Mouse (Mus musculus) embryo, embryonic 11.5 days (tissue): ENCODE measurements around the gene Commd6.
A peak's percentile ranks its signal among the peaks of the same experiment; 100 is the strongest.

ENCODE experiments used
- DNase-seq: peaks from one replicate; pipeline ENCODE4 v3.0.0-alpha.2; 2012; ENCODE audit warnings: low read depth, low spot score

The Commd6 gene

DNA sequence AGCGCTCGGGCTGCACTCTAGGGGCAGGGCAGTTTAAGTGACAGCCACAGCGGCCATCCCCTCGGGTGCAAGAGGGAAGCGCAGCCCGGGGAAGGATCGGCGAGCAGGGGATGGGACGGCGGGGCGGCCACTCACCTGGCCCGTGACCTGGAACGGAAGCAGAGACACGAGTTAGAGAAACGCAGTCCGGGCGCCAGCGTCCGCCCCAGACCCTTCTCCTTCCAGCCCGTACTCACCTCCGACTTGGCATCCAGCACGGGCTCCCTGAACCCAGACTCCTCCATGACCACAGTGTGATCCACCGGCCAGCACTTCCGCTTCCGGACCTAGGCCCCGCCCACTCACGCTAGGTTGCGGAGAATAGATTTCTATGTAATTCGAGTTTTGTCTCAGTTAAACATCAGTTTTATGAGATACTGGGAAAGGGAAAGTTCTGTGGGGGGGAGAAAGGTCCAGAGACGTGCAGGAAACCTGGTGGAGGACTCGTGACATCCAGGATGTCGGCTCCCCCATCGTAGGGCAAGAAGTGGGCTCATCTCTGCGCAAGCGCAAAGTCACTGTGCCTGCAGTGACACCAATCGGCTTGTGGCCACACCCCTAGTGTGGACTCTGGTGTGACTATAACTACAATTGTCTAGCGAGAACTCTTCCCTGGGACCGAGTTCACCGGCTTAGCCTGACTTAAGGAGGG is at the start of gene Commd6:
Gene Commd6, minus strand, starts transcription at position 534 of the 691 bp plus-strand sequence.
- peak; percentile 80 for DNase-seq

DNA sequence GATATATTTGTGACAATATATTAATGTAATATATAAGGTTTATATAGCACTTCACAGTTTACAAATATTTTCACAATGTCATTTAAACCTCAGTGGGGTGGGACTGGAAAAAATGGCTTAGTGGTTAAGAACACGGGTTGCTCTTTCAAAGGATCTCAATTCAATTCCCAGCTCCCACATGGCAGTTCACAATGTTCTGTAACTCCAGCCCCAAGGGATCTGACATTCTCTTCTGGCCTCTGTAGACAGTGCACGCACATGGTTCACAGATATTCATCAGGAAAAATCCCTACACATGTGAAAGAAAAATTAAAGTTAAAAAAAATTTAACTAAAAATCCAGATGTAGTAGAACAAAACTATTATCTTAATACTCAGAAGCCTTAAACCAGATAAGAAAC is 47.9 kb upstream of the Commd6 start:
- no peak for DNase-seq

DNA sequence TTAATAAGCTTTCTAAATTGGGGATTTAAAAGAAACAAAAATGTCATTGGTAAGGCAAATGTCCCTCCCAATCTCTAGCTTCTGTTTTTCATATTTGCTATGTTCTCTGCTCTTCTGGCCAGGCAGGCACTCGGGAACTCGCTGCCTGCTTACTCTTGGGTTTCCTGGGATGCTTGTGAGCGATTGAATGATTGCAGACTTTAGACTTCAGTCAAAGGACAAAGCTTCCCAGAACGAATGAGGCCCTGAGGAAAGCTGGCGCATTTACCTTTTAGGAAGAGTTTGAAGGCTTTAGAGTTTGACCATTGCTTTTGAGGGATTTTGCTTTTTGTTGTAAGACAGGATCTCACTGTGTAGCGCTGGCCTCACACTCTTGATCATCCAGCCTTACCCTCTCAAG is 47.2 kb upstream of the Commd6 start:
- no peak for DNase-seq

DNA sequence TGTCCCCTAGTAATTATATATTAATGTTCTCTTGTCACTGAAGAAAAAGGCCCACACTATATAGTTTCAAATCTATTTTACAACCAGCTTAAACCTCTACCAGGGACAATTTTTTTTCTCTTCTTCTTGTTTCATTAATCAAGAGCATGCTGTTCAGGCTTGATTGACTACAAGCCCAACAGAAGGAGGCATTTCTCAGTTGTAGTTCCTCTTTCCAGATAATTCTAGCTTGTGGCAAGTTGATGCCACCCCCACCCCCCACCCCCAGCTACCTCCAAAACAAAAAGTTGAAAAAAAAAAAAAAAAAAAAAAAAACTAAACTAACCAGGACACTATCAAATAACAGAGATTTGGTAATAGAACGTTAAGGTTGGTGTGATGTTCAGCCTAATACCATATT is 31.7 kb upstream of the Commd6 start:
- no peak for DNase-seq

DNA sequence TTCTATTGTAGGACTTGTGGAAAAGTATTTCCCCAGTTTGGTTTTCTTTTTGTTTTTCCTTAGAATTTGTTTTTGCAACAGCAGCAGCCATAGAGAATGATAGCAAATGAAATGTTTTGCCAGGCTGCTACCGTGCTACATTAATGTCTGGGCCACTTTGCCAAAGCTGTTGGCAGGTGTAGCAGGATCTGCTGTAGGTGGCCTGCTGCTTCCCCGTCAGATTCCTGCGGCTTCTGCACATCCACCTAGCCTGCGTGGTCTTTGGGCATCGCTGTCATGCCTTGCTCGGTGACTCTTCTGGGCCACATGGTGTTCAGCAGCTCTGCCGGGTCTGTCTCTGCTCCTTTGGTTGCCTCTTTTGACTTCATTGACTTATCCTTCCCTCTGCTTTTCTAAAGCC is 28.1 kb upstream of the Commd6 start:
- DNase-seq: no peak

DNA sequence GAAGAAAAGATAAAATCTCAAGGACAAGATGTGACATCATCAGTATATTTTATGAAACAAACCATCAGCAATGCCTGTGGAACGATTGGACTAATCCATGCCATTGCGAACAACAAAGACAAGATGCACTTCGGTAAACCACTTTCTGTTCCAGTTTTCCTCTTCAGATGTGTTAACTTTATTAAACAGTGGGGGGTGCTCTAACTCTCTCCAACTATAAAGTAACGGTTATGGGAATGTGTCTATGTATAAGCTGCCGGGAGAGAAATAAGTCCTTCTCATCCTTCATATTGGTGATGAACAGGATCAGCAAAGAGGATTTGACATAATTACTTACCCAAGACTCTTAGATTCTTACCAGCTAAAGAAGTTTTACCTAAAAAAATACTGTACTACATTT is 26.1 kb upstream of the Commd6 start:
- DNase-seq: no peak

DNA sequence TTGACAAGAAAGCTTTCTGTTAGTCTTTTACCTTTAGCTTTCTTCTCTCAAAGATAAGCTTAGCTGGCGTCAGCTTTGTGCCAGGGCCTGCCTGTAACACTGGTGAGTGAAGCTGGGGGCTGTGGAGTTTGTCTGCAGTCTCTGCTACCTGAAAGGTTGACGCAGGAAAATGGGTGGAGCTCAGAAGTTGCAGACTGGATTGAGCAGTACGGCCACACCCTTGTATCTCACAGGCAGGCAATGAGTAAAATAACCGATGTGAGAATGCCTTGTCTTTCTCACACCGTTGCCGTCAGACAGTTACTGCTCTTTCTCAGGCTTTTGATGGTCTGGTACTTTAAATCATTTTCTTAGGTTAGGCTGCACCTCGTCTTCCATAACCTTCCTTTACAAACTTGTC is 25.6 kb upstream of the Commd6 start:
- no peak for DNase-seq

DNA sequence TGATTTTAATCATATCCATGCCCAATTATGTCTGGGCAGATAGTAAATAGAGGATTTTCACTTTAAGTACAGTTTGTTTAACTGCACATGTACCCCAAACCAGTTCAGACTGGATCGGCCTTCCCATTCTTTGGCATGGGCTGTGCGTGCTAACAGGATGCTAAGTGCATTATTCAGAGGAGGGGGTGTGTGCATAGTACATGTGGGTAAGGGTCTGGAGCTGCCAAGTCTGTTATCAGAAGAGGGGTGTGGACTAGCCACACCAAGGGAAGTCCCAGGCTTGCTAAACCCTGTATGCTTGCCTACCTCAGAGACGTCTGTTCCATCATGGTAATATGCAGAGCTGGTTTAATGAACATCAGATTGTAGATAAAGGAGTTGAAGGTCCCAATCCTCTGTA is 23.8 kb upstream of the Commd6 start:
- no peak for DNase-seq

DNA sequence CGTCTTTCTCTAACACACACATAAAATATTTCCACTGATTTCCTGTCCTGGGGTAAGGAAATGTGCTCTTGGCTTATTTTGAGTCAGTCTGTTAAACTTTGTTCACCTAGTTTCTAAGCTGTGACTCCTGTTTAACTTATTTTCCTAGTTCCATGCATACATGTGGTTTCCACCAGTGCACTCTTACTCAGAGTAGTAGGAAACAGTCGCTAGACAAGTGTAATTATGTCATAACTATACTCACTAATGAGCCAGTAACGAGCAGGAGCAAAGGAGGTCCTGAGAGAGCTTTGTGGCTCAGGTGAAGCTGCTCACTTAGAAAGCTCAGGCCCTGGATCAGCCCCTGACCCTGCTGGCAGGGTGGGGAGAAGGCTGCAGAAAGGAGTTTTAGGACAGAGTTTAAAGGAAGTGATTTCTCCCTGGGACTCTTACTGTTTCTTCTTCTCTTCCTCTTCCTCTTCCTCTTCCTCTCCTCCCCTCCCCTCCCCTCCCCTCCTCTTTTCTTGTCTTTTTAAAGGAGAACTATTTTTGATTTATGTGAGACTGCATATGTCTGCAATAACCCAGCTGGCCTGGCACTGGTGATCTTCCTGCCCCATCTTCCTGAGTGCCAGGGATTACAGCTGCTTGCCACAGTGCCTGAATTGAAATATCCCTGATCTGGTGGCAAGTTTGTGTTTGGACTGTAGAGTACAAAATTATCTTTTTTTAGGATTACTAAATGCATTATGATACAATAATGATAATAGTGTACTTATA is 21.3 kb upstream of the Commd6 start:
- no peak for DNase-seq

DNA sequence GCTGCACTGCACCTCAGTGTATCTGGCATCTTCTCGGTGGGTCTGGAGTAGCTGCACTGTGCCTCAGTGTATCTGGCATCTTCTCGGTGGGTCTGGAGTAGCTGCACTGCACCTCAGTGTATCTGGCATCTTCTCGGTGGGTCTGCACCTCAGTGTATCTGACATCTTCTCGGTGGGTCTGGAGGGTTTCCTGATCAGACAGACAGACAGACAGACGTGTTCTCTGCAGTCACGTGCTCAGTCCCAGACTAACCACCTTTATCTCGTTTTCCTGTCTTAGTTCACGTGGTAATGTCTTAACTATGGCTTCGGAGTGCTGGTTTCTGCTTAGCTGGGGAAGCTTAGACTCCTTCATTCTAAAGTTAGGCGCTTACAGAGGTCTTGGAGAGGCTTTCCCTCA is 15.8 kb upstream of the Commd6 start:
- DNase-seq: no peak

DNA sequence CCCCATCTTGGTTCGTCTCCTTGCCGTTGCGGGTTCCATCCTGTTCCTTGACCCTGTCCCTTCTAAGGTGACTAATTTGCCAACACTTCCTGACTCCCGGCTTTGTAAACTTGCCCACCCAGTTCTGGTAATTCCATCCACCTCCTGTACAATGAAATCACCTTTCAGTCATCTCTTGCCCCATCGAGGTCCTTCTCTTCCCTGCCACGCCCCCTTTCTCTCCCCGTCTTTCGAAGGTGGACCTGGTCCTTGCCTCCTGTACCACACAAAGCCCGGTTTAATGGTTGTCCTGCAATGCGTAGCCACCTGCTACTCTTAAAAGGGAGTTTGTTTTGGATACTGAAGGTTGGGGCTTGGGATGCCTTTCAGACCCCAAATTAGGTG is 14.0 kb upstream of the Commd6 start:
- no peak for DNase-seq

DNA sequence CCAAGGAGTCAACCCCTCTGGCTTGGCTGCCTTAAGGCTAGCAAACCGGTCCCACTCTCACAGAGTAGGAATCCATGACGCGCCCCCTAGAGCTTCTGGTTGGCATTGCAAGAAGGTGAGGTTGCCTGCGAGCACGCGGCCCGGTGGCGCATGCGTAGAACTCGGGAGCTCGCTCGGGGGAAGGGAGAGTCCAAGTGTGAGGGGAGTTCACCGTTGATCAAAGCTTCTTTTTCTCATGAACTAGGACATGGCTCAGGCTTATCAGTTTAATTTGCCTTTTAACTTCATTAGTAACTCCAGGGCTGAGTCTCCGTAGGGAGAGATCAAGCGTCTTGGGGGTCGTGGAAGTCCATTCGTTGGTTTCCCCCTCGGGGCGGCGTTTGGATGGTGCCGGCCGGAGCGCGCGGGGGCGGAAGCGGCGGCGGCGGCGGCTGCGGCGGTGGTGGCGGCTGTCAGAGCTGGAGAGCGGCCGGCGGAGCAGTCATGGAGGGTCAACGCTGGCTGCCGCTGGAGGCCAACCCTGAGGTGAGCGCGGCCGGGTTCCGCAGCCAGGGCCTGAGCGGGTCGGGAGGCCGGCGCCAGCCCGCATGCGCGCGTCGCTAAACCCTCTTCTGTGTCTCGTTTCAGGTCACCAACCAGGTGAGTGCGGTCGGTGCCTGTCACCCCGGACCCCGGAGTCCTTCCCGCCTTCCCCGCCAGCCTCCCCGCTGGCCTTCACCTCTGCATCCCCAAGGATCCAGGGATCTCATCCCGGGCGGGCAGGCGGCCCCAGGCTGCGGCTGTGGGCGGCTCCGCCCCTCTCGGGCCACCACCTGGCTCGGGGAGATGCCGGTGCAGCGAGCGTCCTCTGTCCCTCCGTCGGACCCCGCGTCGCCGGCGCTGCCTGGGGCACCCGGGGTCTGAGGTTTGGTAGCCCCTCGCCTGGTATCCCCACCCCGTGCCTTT is 13.4 kb upstream of the Commd6 start, which contains the start of gene Uchl3:
Gene Uchl3, plus strand, starts transcription at position 387 of the 945 bp plus-strand sequence.
- peak; percentile 96 for DNase-seq

DNA sequence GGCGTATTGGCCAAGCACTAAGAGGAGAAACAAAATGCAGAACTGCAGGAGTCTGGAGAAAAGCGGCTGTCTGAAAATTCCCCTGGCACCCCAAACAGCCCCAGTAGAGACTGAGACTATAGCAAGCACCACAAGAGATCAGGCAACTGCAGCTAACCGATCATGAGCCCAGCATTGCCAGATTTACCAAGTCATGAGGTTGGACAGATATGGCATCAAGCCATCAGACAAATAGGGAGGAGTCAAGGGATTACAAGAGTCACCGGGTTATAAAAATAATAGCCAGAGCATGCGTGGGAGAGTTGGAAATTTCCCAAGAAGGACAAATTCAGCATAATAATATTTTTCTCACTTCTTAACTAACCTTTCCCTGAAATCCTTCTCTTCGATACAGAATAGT is 12.1 kb upstream of the Commd6 start:
- no peak for DNase-seq

DNA sequence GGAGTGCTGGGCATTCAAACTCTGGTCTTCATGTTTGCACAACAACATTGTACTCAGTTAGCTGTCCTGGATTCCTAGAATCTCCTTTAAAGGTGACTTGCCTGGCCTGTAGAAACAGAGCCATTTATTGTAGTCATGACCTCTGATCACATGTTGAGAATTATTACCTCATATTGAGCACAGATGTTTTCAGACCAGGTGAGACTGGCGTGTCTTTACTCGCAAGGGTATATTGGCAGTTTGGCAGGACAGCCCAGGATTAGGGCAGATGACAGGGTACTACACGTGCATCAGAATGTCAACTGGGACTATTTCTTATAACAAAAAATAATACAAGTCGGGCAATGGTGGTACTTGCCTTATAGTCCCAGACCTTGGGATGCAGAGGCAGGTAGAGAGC is 10.1 kb upstream of the Commd6 start:
- DNase-seq: no peak

DNA sequence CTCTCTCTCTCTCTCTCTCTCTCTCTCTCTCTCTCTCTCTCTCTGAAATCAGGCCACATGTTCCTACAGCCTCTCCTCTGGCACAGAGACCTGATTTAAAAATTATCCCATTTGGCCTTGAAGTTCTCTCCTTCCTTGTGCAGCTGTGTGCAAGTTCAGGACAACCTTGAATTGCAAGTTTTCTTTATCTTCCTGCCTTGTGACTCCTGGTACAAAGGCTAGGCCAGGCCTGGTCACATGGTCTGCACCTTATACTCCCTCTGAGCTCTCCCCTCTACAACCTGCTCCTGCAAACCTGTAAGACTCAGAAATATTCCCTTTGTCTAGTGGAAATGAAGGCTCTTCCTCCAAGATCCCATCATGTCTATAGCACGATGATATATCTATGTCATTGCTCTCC is 4.5 kb upstream of the Commd6 start:
- DNase-seq: no peak

DNA sequence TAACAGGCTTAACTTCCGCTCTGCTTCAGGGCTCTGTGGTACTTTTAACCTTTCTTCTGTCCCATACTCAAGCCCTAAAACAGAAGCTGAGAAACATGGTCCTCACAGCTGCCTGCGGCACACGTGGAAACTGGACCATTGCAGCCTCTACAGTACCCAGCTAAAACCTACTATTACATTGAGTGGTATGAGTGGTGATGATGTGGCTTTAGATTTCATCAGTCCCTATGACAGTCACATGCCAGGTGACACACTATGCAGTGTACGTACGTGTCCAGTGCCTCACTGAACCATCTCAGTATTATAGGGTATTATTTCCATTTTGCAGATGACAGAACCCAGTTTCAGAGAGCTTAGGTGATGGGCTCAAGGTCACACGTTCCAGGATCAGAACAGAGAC is 3.1 kb downstream of the Commd6 start:
- no peak for DNase-seq

DNA sequence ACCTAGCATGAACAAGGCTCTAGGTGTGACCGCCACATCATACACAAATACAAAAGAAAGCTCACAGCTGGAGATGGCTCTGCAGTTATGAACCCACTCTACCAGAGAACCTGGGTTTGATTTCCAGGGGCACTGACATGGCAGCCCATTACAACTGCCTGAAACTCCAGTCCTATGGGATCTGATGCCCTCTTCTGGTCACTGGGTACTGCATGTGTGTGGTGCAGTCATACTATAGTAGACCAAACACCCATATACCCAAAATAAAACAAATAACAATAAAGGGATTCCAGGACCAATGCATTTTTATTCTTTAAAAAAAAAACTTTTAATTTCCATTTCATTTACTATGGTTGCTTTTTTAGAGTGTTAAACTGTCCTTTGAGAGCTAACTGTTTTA is 4.7 kb downstream of the Commd6 start:
- no peak for DNase-seq

DNA sequence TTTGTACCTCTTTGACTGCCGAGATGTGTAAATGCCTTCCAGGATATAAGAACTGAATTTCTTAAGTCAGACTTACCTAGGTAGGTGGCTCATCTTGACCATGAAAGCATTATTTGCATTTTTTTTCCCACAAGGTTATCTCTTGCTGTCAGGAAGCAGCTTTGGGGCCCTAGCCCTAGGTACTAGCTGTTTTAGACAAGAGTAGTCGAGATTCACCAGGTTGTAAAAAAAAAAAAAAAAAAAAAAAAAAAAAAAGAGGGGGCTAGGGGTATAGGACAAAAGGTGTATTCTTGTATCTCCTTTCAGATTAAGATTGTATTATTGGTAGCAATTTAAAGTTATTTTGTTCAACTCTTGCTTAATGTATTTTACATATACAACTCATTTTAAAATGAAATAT is 9.9 kb downstream of the Commd6 start:
- DNase-seq: no peak

DNA sequence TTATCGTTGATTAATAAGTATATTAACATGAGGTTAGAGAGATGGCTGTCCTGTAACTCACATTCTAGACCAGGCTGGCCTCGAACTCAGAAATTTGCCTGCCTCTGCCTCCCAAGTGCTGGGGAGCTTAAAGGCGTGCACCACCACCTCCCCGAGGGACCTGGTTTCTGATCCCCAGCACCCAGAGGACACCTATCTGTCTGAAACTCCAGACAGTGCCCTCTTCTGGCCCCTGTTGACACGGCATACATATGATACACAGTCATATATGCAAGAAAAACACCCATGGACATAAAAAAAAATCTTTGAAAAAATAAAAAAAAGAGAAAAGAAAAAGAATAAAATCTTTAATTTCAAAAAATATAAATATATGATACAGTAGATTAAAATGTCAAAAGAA is 22.8 kb downstream of the Commd6 start:
- DNase-seq: no peak

DNA sequence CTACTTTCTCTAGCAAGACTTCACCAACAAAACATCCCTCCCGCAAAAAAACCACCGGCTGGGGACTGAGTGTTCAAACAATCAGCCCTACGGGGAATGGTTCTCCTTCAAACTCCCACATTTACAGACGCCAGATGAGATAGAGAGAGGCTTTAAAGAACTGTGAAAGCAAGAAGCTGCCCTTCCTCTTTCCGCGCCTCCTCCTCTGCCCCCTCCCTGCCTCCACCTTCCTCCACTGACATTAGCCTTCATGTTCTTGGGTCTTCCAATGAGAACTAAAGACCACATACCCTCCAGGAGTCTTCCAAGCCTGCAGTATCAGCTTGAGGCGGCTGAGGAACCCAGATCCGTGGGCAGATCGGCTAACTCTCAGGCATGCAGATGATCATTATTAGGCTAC is 24.3 kb downstream of the Commd6 start:
- DNase-seq: no peak

DNA sequence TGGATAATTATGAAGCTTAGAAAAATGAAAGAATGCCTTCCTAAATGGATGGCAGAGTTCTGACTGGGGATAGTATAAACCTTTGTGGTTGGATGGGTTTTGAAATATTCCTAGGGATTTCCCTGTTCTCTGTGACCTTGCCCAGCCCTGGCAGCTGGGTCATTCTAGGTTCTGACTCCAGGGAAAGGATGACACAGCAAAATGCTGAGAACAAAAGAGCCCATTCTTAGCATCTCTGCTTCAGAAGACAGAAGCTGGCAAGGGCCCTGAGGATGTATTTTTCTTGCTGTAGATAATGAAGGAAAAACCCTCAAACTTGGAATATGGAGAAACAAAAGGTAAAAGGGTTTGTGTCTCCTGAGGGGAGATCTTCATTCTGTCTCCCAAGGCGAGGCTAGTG is 27.3 kb downstream of the Commd6 start:
- DNase-seq: no peak

DNA sequence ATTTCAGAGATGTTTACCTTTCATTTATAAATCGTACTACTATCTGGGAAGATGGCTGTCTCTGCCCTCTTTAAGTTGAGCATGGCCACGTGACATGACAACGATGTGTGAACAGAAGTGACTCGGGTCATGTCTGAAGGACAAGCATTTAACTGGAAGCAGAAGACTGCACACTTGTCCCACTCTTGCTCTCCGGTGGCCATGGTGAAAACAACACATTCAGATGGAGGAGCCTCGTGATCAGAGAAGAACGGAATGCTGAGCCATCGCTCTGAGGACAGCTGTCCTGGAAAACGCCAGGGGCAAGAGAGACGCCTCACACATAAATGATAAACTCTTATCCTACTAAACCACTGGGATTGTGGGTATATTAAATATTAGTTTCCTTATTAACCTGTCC is 29.8 kb downstream of the Commd6 start:
- no peak for DNase-seq
